Mouse (Mus musculus): Measurements from ENCODE around the gene Ncln.

The Ncln gene

DNA sequence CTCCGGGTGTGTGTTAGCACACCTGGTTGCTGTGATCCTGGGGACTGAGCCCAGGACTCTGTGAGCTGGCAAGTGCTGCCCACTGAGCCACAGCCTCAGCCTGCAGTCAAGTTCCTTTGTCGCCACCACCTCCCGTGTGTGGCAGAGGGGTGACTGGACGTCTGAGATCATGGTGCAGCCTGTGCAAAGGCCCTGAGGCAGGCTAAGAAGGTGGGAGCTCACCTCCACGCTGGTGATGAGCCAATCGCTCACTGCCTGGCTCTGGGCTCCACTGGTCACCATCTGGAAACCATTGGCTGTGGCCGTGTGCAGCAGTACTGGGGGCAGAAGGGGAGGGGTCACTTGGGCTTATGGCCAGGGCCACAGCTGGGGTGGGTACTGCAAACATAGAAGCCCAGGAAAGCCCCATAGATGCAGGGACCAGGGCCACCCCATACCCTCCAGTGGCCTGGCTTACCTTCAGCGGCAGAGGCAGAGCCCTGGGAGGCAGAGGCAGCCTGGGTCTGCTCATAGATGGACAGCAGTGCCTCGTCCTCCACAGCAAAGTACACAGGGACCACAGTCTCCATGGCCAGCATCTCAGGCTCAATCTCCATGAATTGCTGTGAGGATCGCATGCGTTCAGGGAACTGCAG is 3.5 kb downstream of the Ncln start:
- in situ Hi-C loops (cut with MseI, MboI), result no loop called here

GRCm38 (mm10) chr10:81491018-81491417 is 5.2 kb downstream of the Ncln start:
- in situ Hi-C loops (cut with MseI, MboI), result no loop called here

GRCm38 (mm10) chr10:81489941-81490340 is 6.3 kb downstream of the Ncln start:
- in situ Hi-C loops (cut with MseI, MboI), result no loop called here

GRCm38 (mm10) chr10:81488081-81488480 is 8.1 kb downstream of the Ncln start:
- in situ Hi-C loops (cut with MseI, MboI), result no loop called here

GRCm38 (mm10) chr10:81486496-81486895 is 9.7 kb downstream of the Ncln start:
- in situ Hi-C loops (cut with MseI, MboI), result no loop called here

DNA sequence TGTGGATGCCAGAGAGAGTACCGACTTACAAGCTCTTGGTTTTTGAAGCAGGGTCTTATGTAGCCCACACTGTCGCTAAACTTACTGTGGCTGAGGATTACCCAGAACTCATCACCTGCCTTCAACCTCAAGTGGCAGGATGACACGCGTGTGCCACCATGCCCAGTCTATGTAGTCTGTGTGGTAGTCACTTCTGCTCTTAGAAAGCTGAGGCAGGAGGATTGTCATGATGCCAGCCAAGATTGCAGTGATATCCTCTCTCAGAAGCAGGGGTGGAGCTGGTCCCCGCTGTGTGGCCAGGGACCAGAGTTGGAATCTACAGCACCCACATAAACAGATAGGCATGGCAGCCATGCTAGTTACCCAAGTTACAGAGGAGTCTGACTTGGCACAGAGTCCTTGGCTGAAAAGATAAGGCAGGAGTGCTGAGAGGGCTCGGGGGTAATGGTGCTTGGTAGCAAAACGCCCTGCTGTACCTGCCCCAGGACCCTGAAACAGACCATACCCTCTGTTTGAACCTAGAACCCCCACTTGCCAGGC is 10.6 kb downstream of the Ncln start:
- in situ Hi-C loops (cut with MseI, MboI), result no loop called here

GRCm38 (mm10) chr10:81485060-81485449 is 11.1 kb downstream of the Ncln start:
- in situ Hi-C loops (cut with MseI, MboI), result no loop called here

DNA sequence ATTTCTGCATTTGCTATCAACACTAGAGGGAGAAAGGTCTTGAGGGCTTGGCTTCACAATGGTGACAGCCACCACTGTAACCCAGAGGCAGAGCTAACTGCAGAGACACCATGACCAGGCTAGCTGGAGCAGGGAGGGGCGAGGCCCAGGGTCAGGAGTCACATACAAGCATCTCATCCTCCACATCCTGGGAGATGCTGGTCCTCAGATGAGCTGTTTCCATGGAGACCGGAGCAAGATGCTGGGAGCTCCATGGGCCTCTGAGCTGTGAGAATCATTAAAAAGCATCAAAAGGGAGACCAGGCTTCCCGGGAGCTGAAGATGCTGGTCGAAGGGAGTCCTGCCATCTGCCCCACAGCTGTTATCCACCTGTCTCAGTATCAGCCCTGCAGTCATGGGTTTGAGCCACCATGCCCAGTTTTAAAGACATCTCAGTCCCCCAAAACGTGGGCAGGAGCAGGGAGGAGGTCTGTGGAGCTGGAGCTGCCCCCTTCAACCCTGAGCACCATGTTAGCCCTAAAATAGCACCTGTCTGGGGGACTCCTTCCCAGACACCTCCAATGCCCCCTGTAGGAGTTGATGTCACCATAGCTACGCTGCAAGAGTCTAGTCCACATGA is 11.6 kb downstream of the Ncln start:
- in situ Hi-C loops (cut with MseI, MboI), result no loop called here

DNA sequence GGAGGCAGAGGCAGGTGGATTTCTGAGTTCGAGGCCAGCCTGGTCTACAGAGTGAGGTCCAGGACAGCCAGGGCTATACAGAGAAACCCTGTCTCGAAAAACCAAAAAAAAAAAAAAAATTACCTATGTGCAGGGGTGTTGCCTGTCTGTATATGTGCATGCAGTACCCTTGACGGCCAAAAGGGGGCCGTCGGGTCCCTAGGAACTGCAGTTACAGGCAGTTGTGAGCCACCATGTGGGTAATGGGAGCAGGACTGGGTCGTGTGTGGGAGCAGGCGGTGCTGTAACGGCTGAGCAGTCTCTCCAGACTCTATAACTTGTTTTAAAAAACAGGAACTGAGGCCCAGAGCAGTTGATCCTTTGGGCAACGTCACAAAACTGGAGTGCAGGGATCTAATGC is 12.2 kb downstream of the Ncln start:
- in situ Hi-C loops (cut with MseI, MboI), result no loop called here

DNA sequence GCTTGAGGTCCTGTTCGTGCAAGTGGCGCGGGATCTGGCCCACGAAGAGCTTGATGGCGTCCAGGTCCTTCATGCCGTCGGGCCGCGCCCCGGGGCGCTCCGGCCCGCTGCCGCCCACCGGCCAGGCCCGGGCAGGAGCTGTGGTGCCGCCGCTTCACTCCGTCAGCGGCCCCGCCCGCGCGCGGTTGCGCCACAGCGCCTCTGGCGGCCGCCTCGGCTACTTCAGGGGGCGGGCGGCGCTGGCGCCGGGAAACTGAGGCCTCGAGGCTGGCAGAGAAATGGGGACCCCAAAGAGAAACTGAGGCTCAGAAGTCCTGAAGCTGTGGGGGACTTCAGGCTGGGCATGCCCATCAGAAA is 13.7 kb downstream of the Ncln start, which contains the start of gene Celf5:
Gene Celf5, minus strand, starts transcription at position 177 of the 357 bp plus-strand sequence.
- in situ Hi-C loops (cut with MseI, MboI), result no loop called here

GRCm38 (mm10) chr10:81481605-81482532 is 14.3 kb downstream of the Ncln start:
- in situ Hi-C loops (cut with MseI, MboI), result no loop called here

- in situ Hi-C loops (cut with MseI, MboI), result no loop called here
These were observed 21.7 kb downstream of the Ncln start for GRCm38 (mm10) chr10:81474461-81474860.

DNA sequence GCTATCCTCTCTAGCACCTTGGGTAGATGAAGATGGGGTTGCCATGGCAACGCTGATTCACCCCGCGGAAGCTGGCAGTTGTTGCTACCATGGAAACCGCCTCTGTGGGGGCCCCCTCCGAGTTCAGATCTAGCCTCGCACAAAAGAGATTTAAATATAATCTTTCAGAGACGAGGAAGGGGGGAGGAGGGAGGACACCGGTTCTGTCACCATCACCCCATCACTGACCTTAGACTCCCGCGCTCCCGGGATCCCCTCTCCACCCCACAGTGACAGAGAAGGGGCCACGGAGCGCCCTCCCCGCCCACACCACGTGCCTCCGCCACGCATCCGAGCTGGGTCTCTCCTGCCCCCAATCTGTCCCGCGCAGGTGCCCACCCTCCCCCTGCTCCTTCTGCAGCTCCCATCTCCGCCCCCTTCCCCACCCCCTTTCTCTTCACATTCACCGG is 23.2 kb downstream of the Ncln start:
- in situ Hi-C loops (cut with MseI, MboI), result no loop called here

DNA sequence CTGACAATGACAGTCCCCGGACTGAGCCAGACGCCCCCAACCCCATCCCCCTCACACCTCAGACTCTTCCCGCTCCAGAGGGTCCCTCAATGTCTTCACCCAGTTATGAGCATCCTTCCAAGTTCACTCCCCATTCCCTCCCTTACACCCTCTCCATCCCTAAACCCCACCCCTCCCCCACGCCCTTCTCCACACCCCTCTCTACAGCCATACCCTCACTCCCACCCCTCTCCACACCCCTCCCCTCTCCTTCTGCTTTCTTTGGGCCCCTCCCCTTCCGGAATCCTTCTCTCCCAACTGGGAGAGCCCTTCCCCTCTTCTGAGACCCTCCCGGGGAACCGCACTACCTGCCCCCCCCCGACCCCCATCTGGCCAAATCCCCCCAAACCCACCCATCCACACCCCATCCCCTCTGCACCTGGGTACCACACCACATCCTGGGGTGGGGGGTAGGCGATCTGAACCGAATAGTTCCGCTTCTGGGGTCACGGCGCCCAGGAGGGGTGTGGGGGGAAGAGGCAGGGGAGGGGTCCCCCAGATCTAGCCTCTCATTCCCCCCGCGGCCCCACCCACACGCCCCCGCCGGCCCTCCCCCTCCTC is 23.7 kb downstream of the Ncln start:
- in situ Hi-C loops (cut with MseI, MboI), result no loop called here

GRCm38 (mm10) chr10:81470454-81470853 is 25.7 kb downstream of the Ncln start:
- in situ Hi-C loops (cut with MseI, MboI), result no loop called here

GRCm38 (mm10) chr10:81469253-81469652 is 26.9 kb downstream of the Ncln start:
- in situ Hi-C loops (cut with MseI, MboI), result no loop called here

DNA sequence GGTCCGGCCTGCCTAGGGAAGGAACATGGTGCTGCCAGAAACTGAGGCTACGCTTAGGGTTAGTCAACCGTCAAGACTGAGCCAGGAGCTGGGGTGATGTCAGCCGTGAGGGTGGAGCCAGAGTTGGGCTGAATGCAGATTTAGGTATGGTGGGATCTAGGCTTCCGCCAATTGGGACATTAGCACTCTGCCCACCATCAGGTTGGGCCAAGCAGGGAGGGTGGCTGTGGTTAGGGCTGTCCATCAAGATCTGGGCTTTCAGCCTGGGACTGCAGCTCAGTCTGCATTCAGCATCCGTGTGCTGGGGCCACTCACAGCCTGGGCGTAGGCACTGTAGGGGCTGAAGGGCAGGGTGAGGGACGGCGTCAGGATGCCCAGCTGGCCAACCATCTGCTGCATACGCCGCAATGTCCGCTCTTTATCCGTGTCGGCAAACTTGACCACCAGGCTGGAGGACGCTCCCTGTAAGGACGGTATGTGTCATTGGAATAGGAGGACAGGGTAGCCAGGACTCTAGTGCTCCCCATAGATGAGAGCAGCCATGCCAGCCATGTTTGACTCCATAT is 28.4 kb downstream of the Ncln start:
- in situ Hi-C loops (cut with MseI, MboI), result no loop called here

GRCm38 (mm10) chr10:81466881-81467280 is 29.3 kb downstream of the Ncln start:
- in situ Hi-C loops (cut with MseI, MboI), result no loop called here

DNA sequence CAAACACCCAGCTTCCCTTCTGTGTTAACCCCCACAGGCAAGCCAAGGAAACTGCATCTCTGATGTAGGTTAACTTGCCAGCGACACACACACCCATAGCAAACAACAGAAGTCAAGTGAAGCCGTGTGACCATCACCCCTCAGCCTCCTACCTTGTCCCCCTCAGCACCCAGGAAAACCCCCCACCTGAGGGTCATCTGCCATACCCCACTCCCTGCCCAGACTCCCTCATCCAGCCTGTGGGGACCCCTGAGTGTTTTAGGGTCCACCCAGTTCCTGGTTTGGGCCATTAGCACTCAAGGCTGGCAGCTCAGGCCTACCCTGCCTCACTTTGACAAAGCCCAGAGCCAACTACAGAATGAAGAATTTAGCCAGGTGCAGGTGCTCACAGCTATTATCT is 30.1 kb downstream of the Ncln start:
- in situ Hi-C loops (cut with MseI, MboI), result no loop called here

- in situ Hi-C loops (cut with MseI, MboI), result no loop called here
These were observed 30.9 kb downstream of the Ncln start for GRCm38 (mm10) chr10:81465265-81465645.

GRCm38 (mm10) chr10:81464405-81465264 is 31.6 kb downstream of the Ncln start:
- in situ Hi-C loops (cut with MseI, MboI), result no loop called here

All from mouse trophoblast stem cell (cell line).